Mouse (Mus musculus) E14TG2a.4 (cell line): ENCODE measurements at regions not wholly inside any gene's neighbourhood (a gene's known extent, or its start where the extent isn't known, plus 50 kb on each side); places are given as distances from the start of the nearest gene placed in this dataset.

ENCODE experiments used
- CTCF ChIP-seq: conservative IDR thresholded peaks from 2 replicates; pipeline ENCODE4 v1.5.1; 2014; ENCODE audit warnings: low read length
- NANOG ChIP-seq: IDR thresholded peaks from 2 replicates; pipeline ENCODE4 v1.6.1; 2014; ENCODE audit warnings: borderline replicate concordance, low read length, mixed read lengths

- TF ChIP-seq CTCF (no peak), NANOG (no peak)
These were observed 928.7 kb upstream of the Adam24 start for GRCm38 (mm10) chr8:39746225-39746624.
